Mouse (Mus musculus) ZHBTc4 (cell line): ENCODE measurements at regions not wholly inside any gene's neighbourhood (a gene's known extent, or its start where the extent isn't known, plus 50 kb on each side); places are given as distances from the start of the nearest gene placed in this dataset.

Source experiments
- DNase-seq: peaks from one replicate; pipeline ENCODE4 v3.0.0-alpha.2; 2011; ENCODE audit warnings: low read depth, low spot score

- DNase-seq, result no peak
These were observed 62.6 kb upstream of the Tnfaip3 start for GRCm38 (mm10) chr10:19078047-19078446.

- DNase-seq, result no peak
These were observed 52.9 kb upstream of the Tnfaip3 start for GRCm38 (mm10) chr10:19068377-19068776.

DNA sequence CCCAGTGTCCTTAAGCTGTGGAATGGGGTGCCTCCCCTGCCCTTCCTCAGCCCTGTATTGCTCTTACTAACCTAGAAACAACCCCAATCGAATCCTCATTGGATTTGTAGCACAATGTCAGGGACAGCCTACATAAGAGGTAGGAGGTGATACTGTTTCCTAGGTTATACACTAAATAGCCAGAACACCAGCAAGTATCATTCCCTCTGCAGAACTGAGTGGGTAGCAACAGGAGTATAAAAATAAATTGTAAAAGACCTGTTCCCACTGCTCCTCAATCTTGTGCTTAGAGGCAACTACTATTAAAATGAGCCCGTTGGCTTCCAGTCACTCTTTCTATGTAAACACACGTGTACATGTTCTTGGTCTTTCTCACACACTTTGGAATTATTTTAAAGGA is 52.2 kb upstream of the Tnfaip3 start:
- DNase-seq, result no peak

DNA sequence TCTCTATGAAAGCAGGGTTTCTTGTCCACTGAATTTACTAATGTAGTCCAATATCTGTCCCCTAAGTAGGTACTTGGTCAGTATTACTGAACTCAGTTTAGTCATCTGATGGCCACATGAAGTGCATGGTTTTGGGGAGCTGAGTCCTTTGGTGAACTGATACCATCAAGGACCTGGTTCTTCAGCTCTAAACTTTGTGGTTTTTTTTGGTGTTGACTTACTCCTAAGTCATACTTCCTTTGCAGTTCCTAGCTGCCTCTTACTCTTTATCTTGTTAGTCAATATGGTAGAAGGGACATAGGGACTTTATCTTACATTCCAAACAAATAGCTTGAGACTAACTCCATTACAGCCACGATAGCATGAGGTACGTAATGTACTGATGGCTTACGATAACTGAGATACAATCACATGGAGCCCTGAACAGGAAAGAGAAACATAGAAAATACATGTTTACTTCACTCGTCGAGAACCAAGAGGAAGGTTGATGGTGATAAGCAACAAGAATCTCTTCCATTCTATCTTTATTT is 51.4 kb upstream of the Tnfaip3 start:
- DNase-seq, result no peak
